Mouse (Mus musculus) CH12.LX (cell line): ENCODE results near the gene Bhlha15. TPM values are rescaled to one million over a fixed set of nuclear protein-coding genes. Genes with fewer than 3 reads are reported as not detected.
A peak's percentile ranks its signal among the peaks of the same experiment; 100 is the strongest.

Experiments used
- DNase-seq: peaks from one replicate; pipeline ENCODE4 v3.0.0-alpha.2; 2013; ENCODE audit errors: extremely low read depth
- H3K27ac ChIP-seq: 2 replicates; pipeline ENCODE4 v1.5.1; 2012; ENCODE audit warnings: low read depth, mild to moderate bottlenecking, control low read depth, moderate library complexity; ENCODE audit not compliant: insufficient read depth
- H3K27me3 ChIP-seq: replicated peaks from 2 replicates; pipeline ENCODE3; 2012; ENCODE audit warnings: inconsistent platforms
- H3K36me3 ChIP-seq, 2 experiments: replicated peaks in 1 of 2; 2 replicates each; pipeline versions ENCODE3 to v1.6.1; 2012; ENCODE audit warnings: inconsistent platforms in 1 of 2, low read length in 1 of 2, mild to moderate bottlenecking in 1 of 2, mixed read lengths in 1 of 2, moderate library complexity in 1 of 2; ENCODE audit not compliant: control insufficient read depth in 1 of 2, insufficient read depth in 1 of 2
- H3K4me1 ChIP-seq, 2 experiments: 2 replicates each; pipeline ENCODE4 v1.6.1; 2012; ENCODE audit warnings: inconsistent platforms in 1 of 2, moderate library complexity in 1 of 2; ENCODE audit not compliant: insufficient read depth in 2 of 2, control insufficient read depth in 1 of 2
- H3K4me2 ChIP-seq: 2 replicates; pipeline ENCODE4 v1.6.1; 2012; ENCODE audit warnings: low read depth, mild to moderate bottlenecking, control low read depth; ENCODE audit not compliant: poor library complexity, insufficient read depth, severe bottlenecking
- H3K4me3 ChIP-seq, 3 experiments: fragments of 150-350 bp in 1 of 3; sonication (generic) in 1 of 3; replicated peaks in 1 of 3; 2 replicates each; pipeline versions ENCODE3 to v1.5.1; 2011 to 2012; ENCODE audit warnings: low read depth in 2 of 3, low read length in 2 of 3, mild to moderate bottlenecking in 2 of 3, moderate library complexity in 2 of 3, control low read depth in 1 of 3, improper control_type of control experiment in 1 of 3, inconsistent platforms in 1 of 3, mixed read lengths in 1 of 3; ENCODE audit not compliant: poor library complexity in 1 of 3
- H3K79me2 ChIP-seq: replicated peaks from 2 replicates; pipeline ENCODE4 v1.6.1; 2012; ENCODE audit warnings: mild to moderate bottlenecking, moderate library complexity; ENCODE audit not compliant: control insufficient read depth, poor library complexity, insufficient read depth, severe bottlenecking; ENCODE audit errors: extremely low read depth
- H3K9ac ChIP-seq: 2 replicates; pipeline ENCODE4 v1.6.1; 2012; ENCODE audit warnings: low read depth, mild to moderate bottlenecking, control low read depth, moderate library complexity; ENCODE audit not compliant: insufficient read depth
- H3K9me3 ChIP-seq: replicated peaks from 2 replicates; pipeline ENCODE3; 2012; ENCODE audit warnings: low read length, inconsistent platforms, mixed read lengths
- CHD2 ChIP-seq: IDR thresholded peaks from 2 replicates; pipeline ENCODE4 v1.6.1; 2011; ENCODE audit warnings: low read length, improper control_type of control experiment
- CTCF ChIP-seq, 2 experiments: IDR thresholded peaks in 1 of 2; conservative IDR thresholded peaks in 1 of 2; 2 replicates each; pipeline ENCODE4 v1.5.1; 2011 to 2012; ENCODE audit warnings: low read depth in 2 of 2, low read length in 2 of 2, improper control_type of control experiment in 1 of 2, inconsistent platforms in 1 of 2, mild to moderate bottlenecking in 1 of 2, moderate library complexity in 1 of 2
- ELF1 ChIP-seq: IDR thresholded peaks from 2 replicates; pipeline ENCODE4 v1.6.1; 2014; ENCODE audit warnings: low read depth, mild to moderate bottlenecking, inconsistent platforms, low read length, improper control_type of control experiment
- EP300 ChIP-seq: IDR thresholded peaks from 2 replicates; pipeline ENCODE4 v1.6.1; 2011; ENCODE audit warnings: low read length, improper control_type of control experiment
- ETS1 ChIP-seq: conservative IDR thresholded peaks from 2 replicates; pipeline ENCODE4 v1.6.1; 2012; ENCODE audit warnings: low read depth, mild to moderate bottlenecking, inconsistent platforms, low read length, improper control_type of control experiment, moderate library complexity
- GABPA ChIP-seq: IDR thresholded peaks from 2 replicates; pipeline ENCODE4 v1.6.1; 2012; ENCODE audit warnings: low read depth, low read length, improper control_type of control experiment, inconsistent platforms; ENCODE audit not compliant: insufficient replicate concordance
- JUND ChIP-seq: conservative IDR thresholded peaks from 2 replicates; pipeline ENCODE4 v1.6.1; 2011; ENCODE audit warnings: low read depth, low read length, improper control_type of control experiment
- MEF2A ChIP-seq: IDR thresholded peaks from 2 replicates; pipeline ENCODE4 v1.6.1; 2014; ENCODE audit warnings: low read depth, mild to moderate bottlenecking, inconsistent platforms, low read length, improper control_type of control experiment, borderline replicate concordance
- NELFE ChIP-seq: IDR thresholded peaks from 2 replicates; pipeline ENCODE4 v1.6.1; 2011; ENCODE audit warnings: low read depth, low read length, improper control_type of control experiment
- PAX5 ChIP-seq: IDR thresholded peaks from 2 replicates; pipeline ENCODE4 v1.6.1; 2012; ENCODE audit warnings: low read length, inconsistent platforms, mixed read lengths
- RAD21 ChIP-seq: IDR thresholded peaks from 2 replicates; pipeline ENCODE4 v1.6.1; 2011; ENCODE audit warnings: low read depth, mild to moderate bottlenecking, low read length, improper control_type of control experiment, moderate library complexity
- RCOR1 ChIP-seq: conservative IDR thresholded peaks from 2 replicates; pipeline ENCODE4 v1.6.1; 2012; ENCODE audit warnings: low read depth, mild to moderate bottlenecking, inconsistent platforms, low read length, improper control_type of control experiment
- SMC3 ChIP-seq: IDR thresholded peaks from 2 replicates; pipeline ENCODE4 v1.6.1; 2011; ENCODE audit warnings: low read depth, low read length, improper control_type of control experiment
- UBTF ChIP-seq: IDR thresholded peaks from 2 replicates; pipeline ENCODE4 v1.6.1; 2012; ENCODE audit warnings: low read depth, mild to moderate bottlenecking, inconsistent platforms, low read length, improper control_type of control experiment, moderate library complexity
- ZC3H11A ChIP-seq: IDR thresholded peaks from 2 replicates; pipeline ENCODE4 v1.6.1; 2012; ENCODE audit warnings: low read depth, mild to moderate bottlenecking, inconsistent platforms, low read length, improper control_type of control experiment
- ZKSCAN1 ChIP-seq: IDR thresholded peaks from 2 replicates; pipeline ENCODE4 v1.6.1; 2012; ENCODE audit warnings: low read depth, inconsistent platforms, low read length, improper control_type of control experiment, borderline replicate concordance
- ZNF384 ChIP-seq: IDR thresholded peaks from 2 replicates; pipeline ENCODE4 v1.6.1; 2012; ENCODE audit warnings: low read depth, low read length, improper control_type of control experiment, inconsistent platforms
- dilution Hi-C: fragments of 300-500 bp; cut with MboI; formaldehyde crosslinking; loops from 2 replicates; pipeline ENCODE4 v1.14.3; 2020; ENCODE audit warnings: low sequenced_read_pairs; ENCODE audit not compliant: extremely low pct_unique_long_range_greater_than_20kb, extremely low pct_ligation_motif_present
- in situ Hi-C: fragments of 300-500 bp; cut with MboI; formaldehyde crosslinking; loops from 3 replicates; pipeline ENCODE4 v1.14.3; 2019; ENCODE audit warnings: low sequenced_read_pairs, low pct_ligation_motif_present, low pct_unique_long_range_greater_than_20kb, mixed read lengths
- polyA plus RNA-seq: library from polyadenylated mRNA; unstranded; fragments of >175 nt; gene quantifications from 2 replicates; pipeline ENCODE4 v1.2.1, GENCODE M21; 2012; ENCODE audit warnings: low read depth; ENCODE audit not compliant: insufficient read length
- total RNA-seq, 2 experiments: library from RNA; depleted of rRNA; stranded (reverse); fragments of 300-350 nt in 1 of 2; fragments of >200 nt in 1 of 2; gene quantifications; 2 replicates each; pipeline ENCODE4 v1.2.3; 2012 to 2014

The Bhlha15 gene
- total and polyA plus RNA-seq, 3 experiments = 0.90 to 6.1 (median 4.0) TPM

GRCm38 (mm10) chr5:144154528-144154927 lies 35.6 kb upstream of the Bhlha15 start:
- peak; percentile 88 for TF ChIP-seq RAD21
- no peak for TF ChIP-seq JUND
- TF ChIP-seq CTCF (conservative IDR thresholded peaks at IDR 0.05 in 1 of 2, IDR thresholded peaks at IDR 0.05 in 1 of 2; ENCODE audit: low read depth in 2 of 2, low read length in 2 of 2) = peak in 1 of 2 experiments; percentile 87; a peak in 2 of 4 replicates
- TF ChIP-seq ZC3H11A = 0 out of 2 replicates have a peak, but pooled peaks have one; percentile 22
- no peak for TF ChIP-seq NELFE
- TF ChIP-seq SMC3 = peak; percentile 83
- TF ChIP-seq ETS1 = no peak
- Histone ChIP-seq H3K36me3 (peaks cover 28 to 81% of the 10 kb centered on the region in 2 experiments), H3K4me1 (peaks cover 0 to under 1% of the 10 kb centered on the region in 2 experiments; a peak in 1 of 4 replicates), H3K79me2 (no peaks in the 10 kb centered on the region), H3K9ac (no peak overlapping the region), H3K9me3 (no peaks in the 10 kb centered on the region), H3K27ac (no peak overlapping the region), H3K27me3 (no peaks in the 10 kb centered on the region), H3K4me2 (no peak overlapping the region), H3K4me3 (no peak overlapping the region)
- dilution Hi-C loops (no loop called here), in situ Hi-C loops (no loop called here)
- DNase-seq = peak; percentile 73

GRCm38 (mm10) chr5:144158604-144159003 lies 31.5 kb upstream of the Bhlha15 start:
- dilution Hi-C loops = no loop called here
- Histone ChIP-seq H3K4me1 (peaks cover 0 to 3% of the 10 kb centered on the region in 2 experiments; a peak in 1 of 4 replicates), H3K27ac (no peak overlapping the region), H3K9ac (no peak overlapping the region), H3K27me3 (no peaks in the 10 kb centered on the region), H3K79me2 (no peaks in the 10 kb centered on the region), H3K4me2 (no peak overlapping the region), H3K9me3 (no peaks in the 10 kb centered on the region), H3K4me3 (no peak overlapping the region), H3K36me3 (peaks cover 19 to 75% of the 10 kb centered on the region in 2 experiments)
- in situ Hi-C loops = loop anchor here (5.0 kb wide), 1 partner anchor 116 kb away; no protein-coding TSS in a partner anchor
- no peak for DNase-seq
- TF ChIP-seq UBTF = no peak
- no peak for TF ChIP-seq MEF2A
- TF ChIP-seq ELF1 = no peak
- TF ChIP-seq GABPA = no peak

GRCm38 (mm10) chr5:144159137-144159536 lies 30.9 kb upstream of the Bhlha15 start:
- no peaks in the 10 kb centered on the region for H3K27me3 ChIP-seq
- H3K9ac ChIP-seq = no peak overlapping the region
- no peaks in the 10 kb centered on the region for H3K79me2 ChIP-seq
- TF ChIP-seq CHD2 = no peak
- no peak for TF ChIP-seq ZKSCAN1
- no peak for TF ChIP-seq ZNF384
- no peak for TF ChIP-seq RCOR1
- TF ChIP-seq EP300 = no peak
- TF ChIP-seq PAX5 = no peak
- DNase-seq = no peak
- H3K27ac ChIP-seq = no peak overlapping the region
- H3K4me1 ChIP-seq = peaks cover 0 to 3% of the 10 kb centered on the region in 2 experiments; a peak in 1 of 4 replicates
- no peak overlapping the region for H3K4me3 ChIP-seq
- in situ Hi-C loops (loop anchor here (5.0 kb wide), 1 partner anchor 117 kb away; no protein-coding TSS in a partner anchor), dilution Hi-C loops (no loop called here)
- no peaks in the 10 kb centered on the region for H3K9me3 ChIP-seq
- H3K4me2 ChIP-seq = no peak overlapping the region
- peaks cover 23 to 76% of the 10 kb centered on the region in 2 experiments for H3K36me3 ChIP-seq
